Mouse (Mus musculus) neural tube, embryonic 14.5 days (tissue): ENCODE measurements around the gene Wap. TPM values are rescaled to one million over a fixed set of nuclear protein-coding genes. Genes with fewer than 3 reads are reported as not detected.

ENCODE experiments used
- polyA plus RNA-seq: library from polyadenylated mRNA; unstranded; fragments of >200 nt; fragmentation: Nextera tagmentation; extraction: Ambion mirVana; gene quantifications from 2 replicates; pipeline ENCODE4 v1.2.1, GENCODE M21; 2014

The Wap gene
- polyA plus RNA-seq, 1 experiment from 2014 or later, result not detected

Other genes starting within 250 kb of the Wap start
- gene Zmiz2, start 249.6 kb downstream of the Wap start, polyA plus RNA-seq, result 31.4 and 32.8 TPM in 2 replicates
- gene Ppia, start 223.2 kb downstream of the Wap start, polyA plus RNA-seq, result 4,020 and 4,257 TPM in 2 replicates
- 188 and 234 TPM in 2 replicates for gene H2afv, start 194.2 kb downstream of the Wap start, polyA plus RNA-seq
- gene Purb, start 162.7 kb downstream of the Wap start, polyA plus RNA-seq, result 11.4 and 11.6 TPM in 2 replicates
- 0.16 and 0.59 TPM in 2 replicates for gene Myo1g, start 117.7 kb downstream of the Wap start, polyA plus RNA-seq
- 87.6 and 88.0 TPM in 2 replicates for gene Ccm2, start 91.8 kb downstream of the Wap start, polyA plus RNA-seq
- 77.6 and 96.8 TPM in 2 replicates for gene Nacad, start 32.6 kb downstream of the Wap start, polyA plus RNA-seq
- gene Tbrg4, start 12.6 kb downstream of the Wap start, polyA plus RNA-seq, result 30.6 and 33.4 TPM in 2 replicates
- 26.3 and 26.6 TPM in 2 replicates for gene Ramp3, start 19.9 kb upstream of the Wap start, polyA plus RNA-seq
- gene Gm11983, start 199.0 kb upstream of the Wap start, polyA plus RNA-seq, result not detected in 2 replicates